Mouse (Mus musculus): Measurements from ENCODE around the gene Angptl2. TPM values are rescaled to one million over a fixed set of nuclear protein-coding genes. Genes with fewer than 3 reads are reported as not detected.

The Angptl2 gene
- total RNA-seq, 1 experiment: 5.1 TPM

GRCm38 (mm10) chr2:33204980-33205379 lies 10.9 kb upstream of the Angptl2 start:
- no peak overlapping the region for H3K27ac ChIP-seq (ENCODE audit: insufficient read depth, low read depth, low read length, poor library complexity, severe bottlenecking)
- H3K9me3 ChIP-seq (ENCODE audit: control insufficient read depth, insufficient read depth, low read depth, low read length): no peaks in the 10 kb centered on the region
- H3K4me3 ChIP-seq (ENCODE audit: insufficient read depth in 1 of 2, low read depth in 1 of 2, low read length in 2 of 2, poor library complexity in 1 of 2, severe bottlenecking in 1 of 2): no peak overlapping the region
- in situ Hi-C loops (cut with MboI; ENCODE audit: low sequenced_read_pairs in 2 of 2, unreplicated experiment in 2 of 2): no loop called here
- no peak overlapping the region for H3K9ac ChIP-seq (ENCODE audit: insufficient read depth, low read depth, low read length, poor library complexity, severe bottlenecking)
- peaks cover 4 to 24% of the 10 kb centered on the region in 2 experiments for H3K4me1 ChIP-seq (ENCODE audit: control insufficient read depth in 2 of 2, insufficient read depth in 2 of 2, low read length in 2 of 2, poor library complexity in 1 of 2)
- no peaks in the 10 kb centered on the region for H3K36me3 ChIP-seq (ENCODE audit: control insufficient read depth, insufficient read depth, low read length, poor library complexity, severe bottlenecking)
- no peak for DNase-seq (ENCODE audit: low read depth, low spot score)
- TF ChIP-seq CHD2 (IDR thresholded peaks at IDR 0.05; ENCODE audit: low read depth, low read length) (no peak), MAFK (IDR thresholded peaks at IDR 0.05; ENCODE audit: insufficient read depth, low read depth, low read length) (no peak), ZNF384 (IDR thresholded peaks at IDR 0.05; ENCODE audit: low read depth, low read length) (no peak), ZC3H11A (IDR thresholded peaks at IDR 0.05; ENCODE audit: borderline replicate concordance, low read depth, low read length) (no peak), HCFC1 (IDR thresholded peaks at IDR 0.05; ENCODE audit: borderline replicate concordance, insufficient read depth, low read length) (no peak)

GRCm38 (mm10) chr2:33205939-33206525 lies 9.8 kb upstream of the Angptl2 start:
- H3K4me1 ChIP-seq (ENCODE audit: control insufficient read depth in 2 of 2, insufficient read depth in 2 of 2, low read length in 2 of 2, poor library complexity in 1 of 2): peaks cover under 1 to 16% of the 10 kb centered on the region in 2 experiments; a peak in 2 of 4 replicates
- TF ChIP-seq MAFK (IDR thresholded peaks at IDR 0.05; ENCODE audit: insufficient read depth, low read depth, low read length): no peak
- no peak for TF ChIP-seq ZC3H11A (IDR thresholded peaks at IDR 0.05; ENCODE audit: borderline replicate concordance, low read depth, low read length)
- no peak for TF ChIP-seq ZNF384 (IDR thresholded peaks at IDR 0.05; ENCODE audit: low read depth, low read length)
- no peak for TF ChIP-seq HCFC1 (IDR thresholded peaks at IDR 0.05; ENCODE audit: borderline replicate concordance, insufficient read depth, low read length)
- TF ChIP-seq CHD2 (IDR thresholded peaks at IDR 0.05; ENCODE audit: low read depth, low read length): no peak
- no peak for DNase-seq (ENCODE audit: low read depth, low spot score)

DNA sequence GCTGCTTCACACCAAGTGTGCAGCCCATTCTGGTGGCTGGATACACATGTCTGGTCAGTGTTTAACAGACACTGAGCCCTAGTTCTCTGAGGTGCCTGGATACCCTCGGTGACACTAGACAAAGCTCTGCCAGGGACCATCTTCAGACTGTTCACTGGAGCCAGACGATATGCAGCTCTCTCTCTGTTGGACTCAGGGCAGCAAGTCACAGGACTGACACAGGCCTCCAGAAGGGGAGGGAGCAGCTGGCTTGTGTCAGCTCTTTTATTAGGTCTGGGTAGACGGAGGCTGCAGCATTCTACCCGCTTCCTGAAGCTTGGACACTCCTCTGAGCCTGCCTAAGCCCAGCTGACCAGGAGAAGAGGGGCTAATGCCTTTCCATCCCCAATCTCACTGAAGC lies 8.8 kb upstream of the Angptl2 start:
- Histone ChIP-seq H3K9me3 (ENCODE audit: control insufficient read depth, insufficient read depth, low read depth, low read length) (no peaks in the 10 kb centered on the region), H3K4me1 (ENCODE audit: control insufficient read depth in 2 of 2, insufficient read depth in 2 of 2, low read length in 2 of 2, poor library complexity in 1 of 2) (peaks cover 0 to 11% of the 10 kb centered on the region in 2 experiments; a peak in 1 of 4 replicates), H3K9ac (ENCODE audit: insufficient read depth, low read depth, low read length, poor library complexity, severe bottlenecking) (no peak overlapping the region), H3K4me3 (ENCODE audit: insufficient read depth in 1 of 2, low read depth in 1 of 2, low read length in 2 of 2, poor library complexity in 1 of 2, severe bottlenecking in 1 of 2) (no peak overlapping the region), H3K36me3 (ENCODE audit: control insufficient read depth, insufficient read depth, low read length, poor library complexity, severe bottlenecking) (no peaks in the 10 kb centered on the region), H3K27ac (ENCODE audit: insufficient read depth, low read depth, low read length, poor library complexity, severe bottlenecking) (no peak overlapping the region)
- DNase-seq (ENCODE audit: low read depth, low spot score): no peak
- in situ Hi-C loops (cut with MboI; ENCODE audit: low sequenced_read_pairs in 2 of 2, unreplicated experiment in 2 of 2): no loop called here
- no peak for TF ChIP-seq MAFK (IDR thresholded peaks at IDR 0.05; ENCODE audit: insufficient read depth, low read depth, low read length)
- TF ChIP-seq CHD2 (IDR thresholded peaks at IDR 0.05; ENCODE audit: low read depth, low read length): no peak
- no peak for TF ChIP-seq ZNF384 (IDR thresholded peaks at IDR 0.05; ENCODE audit: low read depth, low read length)
- no peak for TF ChIP-seq ZC3H11A (IDR thresholded peaks at IDR 0.05; ENCODE audit: borderline replicate concordance, low read depth, low read length)
- no peak for TF ChIP-seq HCFC1 (IDR thresholded peaks at IDR 0.05; ENCODE audit: borderline replicate concordance, insufficient read depth, low read length)

More at GRCm38 (mm10) chr2:33205939-33206525, 9.8 kb upstream of the Angptl2 start:
- Histone ChIP-seq H3K9me3 (ENCODE audit: control insufficient read depth, insufficient read depth, low read depth, low read length) (no peaks in the 10 kb centered on the region), H3K27ac (ENCODE audit: insufficient read depth, low read depth, low read length, poor library complexity, severe bottlenecking) (no peak overlapping the region), H3K9ac (ENCODE audit: insufficient read depth, low read depth, low read length, poor library complexity, severe bottlenecking) (no peak overlapping the region), H3K36me3 (ENCODE audit: control insufficient read depth, insufficient read depth, low read length, poor library complexity, severe bottlenecking) (no peaks in the 10 kb centered on the region), H3K4me3 (ENCODE audit: insufficient read depth in 1 of 2, low read depth in 1 of 2, low read length in 2 of 2, poor library complexity in 1 of 2, severe bottlenecking in 1 of 2) (no peak overlapping the region)
- in situ Hi-C loops (cut with MboI; ENCODE audit: low sequenced_read_pairs in 2 of 2, unreplicated experiment in 2 of 2): no loop called here

- H3K9me3 ChIP-seq (ENCODE audit: control insufficient read depth, insufficient read depth, low read depth, low read length): no peaks in the 10 kb centered on the region
- DNase-seq (ENCODE audit: low read depth, low spot score): no peak
- peaks cover 0 to 11% of the 10 kb centered on the region in 2 experiments; a peak in 1 of 4 replicates for H3K4me1 ChIP-seq (ENCODE audit: control insufficient read depth in 2 of 2, insufficient read depth in 2 of 2, low read length in 2 of 2, poor library complexity in 1 of 2)
- H3K9ac ChIP-seq (ENCODE audit: insufficient read depth, low read depth, low read length, poor library complexity, severe bottlenecking): no peak overlapping the region
- no peak for TF ChIP-seq ZC3H11A (IDR thresholded peaks at IDR 0.05; ENCODE audit: borderline replicate concordance, low read depth, low read length)
- no peak for TF ChIP-seq MAFK (IDR thresholded peaks at IDR 0.05; ENCODE audit: insufficient read depth, low read depth, low read length)
- TF ChIP-seq ZNF384 (IDR thresholded peaks at IDR 0.05; ENCODE audit: low read depth, low read length): no peak
- TF ChIP-seq HCFC1 (IDR thresholded peaks at IDR 0.05; ENCODE audit: borderline replicate concordance, insufficient read depth, low read length): no peak
- no peak for TF ChIP-seq CHD2 (IDR thresholded peaks at IDR 0.05; ENCODE audit: low read depth, low read length)
- in situ Hi-C loops (cut with MboI; ENCODE audit: low sequenced_read_pairs in 2 of 2, unreplicated experiment in 2 of 2): no loop called here
- no peaks in the 10 kb centered on the region for H3K36me3 ChIP-seq (ENCODE audit: control insufficient read depth, insufficient read depth, low read length, poor library complexity, severe bottlenecking)
- H3K4me3 ChIP-seq (ENCODE audit: insufficient read depth in 1 of 2, low read depth in 1 of 2, low read length in 2 of 2, poor library complexity in 1 of 2, severe bottlenecking in 1 of 2): no peak overlapping the region
- no peak overlapping the region for H3K27ac ChIP-seq (ENCODE audit: insufficient read depth, low read depth, low read length, poor library complexity, severe bottlenecking)
These were observed 7.7 kb upstream of the Angptl2 start for GRCm38 (mm10) chr2:33208134-33208533.

All from ES-E14 (cell line).